Mouse (Mus musculus) liver, adult 2 months (tissue): ENCODE measurements at regions not wholly inside any gene's neighbourhood (a gene's known extent, or its start where the extent isn't known, plus 50 kb on each side); places are given as distances from the start of the nearest gene placed in this dataset.

Experiments used
- CTCF ChIP-seq: fragments of 200-500 bp; IDR thresholded peaks from 2 replicates; pipeline ENCODE4 v1.5.1; 2011; ENCODE audit warnings: low read depth, low read length, control low read depth
- POLR2A ChIP-seq: fragments of 200-500 bp; IDR thresholded peaks from 2 replicates; pipeline ENCODE4 v1.6.1; 2011; ENCODE audit warnings: low read length, control low read depth; ENCODE audit not compliant: insufficient read depth; ENCODE audit errors: extremely low read depth

DNA sequence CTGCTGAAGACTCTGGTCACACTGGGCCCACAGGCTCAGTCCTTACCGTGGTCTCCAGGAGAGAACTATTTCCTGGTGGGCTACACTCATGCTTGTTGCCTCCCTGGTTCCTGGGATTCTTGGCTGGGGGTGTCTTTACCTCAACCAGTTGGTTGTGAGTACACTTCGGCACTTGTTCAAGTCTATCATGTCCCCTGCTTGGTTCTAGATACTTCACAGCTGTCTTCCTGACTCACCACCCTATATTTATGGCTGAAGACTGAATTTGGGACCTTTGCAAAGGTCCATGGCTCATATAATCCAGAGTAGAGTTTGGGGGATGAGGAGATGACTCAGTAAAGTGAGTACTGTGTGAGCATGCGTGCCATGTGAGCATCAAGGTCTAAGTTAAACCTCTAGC, 245.0 kb upstream of the Habp2 start:
- no peak for TF ChIP-seq CTCF
- no peak for TF ChIP-seq POLR2A
